Mouse (Mus musculus): ENCODE measurements around the gene Clybl.

Clybl gene

DNA sequence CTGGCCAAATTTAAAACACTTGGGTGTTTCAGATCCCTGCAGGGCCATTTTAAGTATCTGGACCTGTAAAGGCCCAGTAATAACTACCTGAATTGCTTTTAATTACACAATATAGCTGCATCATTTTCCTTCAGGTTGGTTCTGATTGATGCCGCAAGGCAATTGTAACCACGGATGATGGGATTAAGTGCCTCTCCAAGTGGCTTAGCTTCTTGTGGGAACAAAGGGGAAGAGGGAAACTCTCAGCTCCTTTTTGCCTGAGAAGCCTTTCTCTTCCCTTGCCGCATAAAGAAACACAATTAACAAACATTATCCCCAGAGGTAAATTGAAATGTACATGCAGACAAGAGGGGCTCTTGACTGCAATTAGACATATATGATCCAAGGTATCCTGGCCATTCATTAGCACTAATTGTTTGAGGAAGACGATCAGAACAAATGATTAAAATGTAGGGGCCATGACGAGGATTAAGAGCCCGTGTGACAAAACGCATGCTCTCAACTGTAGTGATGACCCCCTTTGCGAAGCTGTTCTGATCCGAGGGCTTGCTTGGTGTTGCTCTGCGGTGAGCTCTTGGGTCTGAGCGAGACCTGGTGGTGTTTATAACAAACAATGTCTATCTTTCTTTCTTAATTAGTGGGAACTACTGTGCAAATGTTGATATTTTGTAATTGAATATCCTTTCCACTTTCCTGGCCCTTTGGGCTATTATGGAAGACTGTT is 116.0 kb downstream of the Clybl start:
- no peak for DNase-seq (ENCODE audit: low read depth in 1 of 2, low spot score in 2 of 2)

DNA sequence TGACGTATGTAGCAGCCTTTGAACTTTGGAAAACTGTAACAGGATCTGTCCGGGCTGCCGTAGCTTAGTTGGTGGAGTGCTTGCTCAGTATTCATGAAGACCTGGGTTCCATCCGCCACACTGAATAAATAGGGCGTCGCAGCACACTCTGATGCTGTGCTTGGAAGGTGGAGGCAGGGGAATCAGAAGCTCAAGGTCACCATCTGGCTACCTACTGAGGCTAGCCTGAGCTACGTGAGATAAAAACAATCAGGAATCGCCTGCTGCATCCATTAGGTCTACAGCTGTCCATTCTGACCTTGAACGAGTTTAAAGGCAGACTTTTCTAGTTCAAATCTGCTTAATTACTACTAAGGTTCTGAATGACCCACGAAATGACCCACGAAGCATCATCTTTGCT is 118.8 kb downstream of the Clybl start:
- no peak for DNase-seq (ENCODE audit: low read depth in 1 of 2, low spot score in 2 of 2)

DNA sequence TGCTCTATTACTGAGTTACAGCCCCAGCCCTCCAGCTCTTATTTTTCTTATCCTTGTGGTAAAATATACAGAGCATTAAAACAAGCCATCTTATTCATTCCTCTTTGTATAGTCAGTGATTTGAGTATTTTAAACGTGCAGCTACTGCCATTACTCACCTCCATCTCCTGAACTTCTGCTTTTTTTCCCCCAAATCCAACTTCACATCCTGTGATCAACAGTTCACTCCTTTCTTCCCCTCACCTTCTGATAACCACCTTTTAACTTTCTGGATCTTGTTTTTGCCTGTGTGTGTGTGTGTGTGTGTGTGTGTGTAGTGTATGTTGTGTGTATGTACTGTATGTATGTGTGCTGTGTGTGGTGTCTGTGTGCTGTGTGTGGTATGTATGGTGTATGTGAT is 122.3 kb downstream of the Clybl start:
- DNase-seq (ENCODE audit: low read depth in 1 of 2, low spot score in 2 of 2) = no peak

DNA sequence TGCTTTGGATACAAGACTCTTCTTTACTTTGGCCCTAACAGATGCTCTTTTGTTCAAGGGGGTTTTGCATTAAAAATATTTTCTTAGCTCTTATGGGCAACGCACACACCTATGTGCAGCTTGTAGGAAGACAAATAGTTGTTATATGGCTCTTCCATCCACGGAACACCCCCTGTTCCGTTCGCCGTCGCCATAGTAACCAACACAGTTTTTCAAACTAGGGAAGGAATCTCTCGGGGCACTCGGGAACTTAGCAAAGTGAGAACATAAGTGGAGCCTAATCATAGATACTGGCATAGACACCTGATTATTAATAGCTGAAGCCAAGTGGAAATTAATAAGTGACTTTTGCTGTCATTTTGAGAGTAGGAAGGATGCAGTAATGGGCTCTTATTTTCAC is 123.6 kb downstream of the Clybl start:
- DNase-seq (ENCODE audit: low read depth in 1 of 2, low spot score in 2 of 2) = no peak

DNA sequence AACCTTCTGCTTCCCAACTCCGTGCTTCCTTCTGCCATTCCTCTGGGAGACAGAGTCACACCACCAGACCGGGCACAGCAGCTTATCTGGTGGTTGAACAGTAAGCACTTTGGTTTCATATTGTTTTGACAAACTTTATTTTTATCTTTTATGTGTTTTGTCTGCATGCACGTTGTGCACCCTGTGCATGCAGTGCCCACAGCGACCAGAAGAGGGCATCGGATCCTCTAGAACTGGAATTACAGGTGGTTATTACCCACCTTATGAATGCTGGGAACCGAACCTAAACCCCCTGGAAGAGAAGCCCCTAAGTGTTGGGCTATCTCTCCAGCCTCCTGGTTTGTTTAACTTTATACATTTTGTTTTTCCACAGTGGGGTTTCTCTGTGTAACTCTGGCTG is 130.9 kb downstream of the Clybl start:
- DNase-seq (ENCODE audit: low read depth in 1 of 2, low spot score in 2 of 2) = no peak

DNA sequence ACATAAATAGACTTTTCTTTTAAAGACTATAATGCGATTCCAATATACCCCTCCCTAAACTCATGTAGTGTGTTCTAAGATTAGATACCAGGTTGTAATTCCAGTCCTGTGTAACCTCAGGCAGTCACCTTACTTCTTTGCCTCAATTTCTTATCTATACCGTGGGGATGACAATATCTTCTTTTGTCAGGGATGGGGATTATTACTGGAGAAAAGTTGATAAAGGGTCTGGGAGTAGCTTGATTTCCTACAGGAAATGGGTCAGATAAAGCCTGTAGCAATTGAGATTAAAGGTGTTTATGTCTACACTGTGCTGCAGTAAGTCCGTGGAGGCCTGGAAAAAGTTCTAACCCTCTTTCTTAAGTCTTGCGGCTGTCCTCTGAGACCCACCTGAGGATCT is 131.8 kb downstream of the Clybl start:
- DNase-seq (ENCODE audit: low read depth in 1 of 2, low spot score in 2 of 2) = no peak

DNA sequence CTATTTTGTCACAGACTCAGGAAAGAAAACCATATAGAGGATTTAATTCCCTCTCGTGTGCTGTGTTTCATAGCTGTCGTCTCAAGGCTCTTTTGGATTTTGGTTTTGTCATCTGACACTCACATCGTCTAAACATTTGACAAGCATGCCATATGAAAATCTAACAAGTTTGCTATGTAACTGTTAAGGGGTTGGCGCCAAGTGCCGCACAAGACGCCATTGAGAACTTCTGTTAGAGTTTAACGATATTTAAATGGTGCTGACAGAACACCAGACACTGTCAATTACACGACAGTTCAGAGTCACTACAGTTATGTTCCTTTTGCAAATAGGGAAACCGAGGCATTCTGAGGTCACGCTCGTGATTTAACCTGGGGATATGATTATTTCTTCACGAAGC is 134.2 kb downstream of the Clybl start:
- no peak for DNase-seq (ENCODE audit: low read depth in 1 of 2, low spot score in 2 of 2)

DNA sequence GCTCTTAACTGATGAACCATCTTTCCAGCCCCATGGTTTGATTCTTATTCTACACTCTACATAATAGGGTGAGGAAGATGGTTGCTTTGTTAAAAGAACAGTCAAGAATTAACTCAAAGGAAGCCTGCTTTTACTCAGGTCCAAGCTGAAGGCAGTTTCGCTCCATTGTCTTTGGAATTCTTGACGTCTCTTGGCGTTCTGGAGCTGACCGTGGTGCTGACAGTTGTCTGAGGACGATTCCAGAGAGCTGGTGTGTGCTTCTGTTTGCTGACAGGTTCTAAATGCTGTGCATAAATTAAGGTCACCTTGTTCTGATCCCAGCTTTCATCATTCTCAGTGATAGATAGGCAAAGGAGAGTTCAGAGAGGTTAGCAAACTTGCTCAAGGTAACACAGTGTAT is 140.6 kb downstream of the Clybl start:
- DNase-seq (ENCODE audit: low read depth in 1 of 2, low spot score in 2 of 2) = no peak

DNA sequence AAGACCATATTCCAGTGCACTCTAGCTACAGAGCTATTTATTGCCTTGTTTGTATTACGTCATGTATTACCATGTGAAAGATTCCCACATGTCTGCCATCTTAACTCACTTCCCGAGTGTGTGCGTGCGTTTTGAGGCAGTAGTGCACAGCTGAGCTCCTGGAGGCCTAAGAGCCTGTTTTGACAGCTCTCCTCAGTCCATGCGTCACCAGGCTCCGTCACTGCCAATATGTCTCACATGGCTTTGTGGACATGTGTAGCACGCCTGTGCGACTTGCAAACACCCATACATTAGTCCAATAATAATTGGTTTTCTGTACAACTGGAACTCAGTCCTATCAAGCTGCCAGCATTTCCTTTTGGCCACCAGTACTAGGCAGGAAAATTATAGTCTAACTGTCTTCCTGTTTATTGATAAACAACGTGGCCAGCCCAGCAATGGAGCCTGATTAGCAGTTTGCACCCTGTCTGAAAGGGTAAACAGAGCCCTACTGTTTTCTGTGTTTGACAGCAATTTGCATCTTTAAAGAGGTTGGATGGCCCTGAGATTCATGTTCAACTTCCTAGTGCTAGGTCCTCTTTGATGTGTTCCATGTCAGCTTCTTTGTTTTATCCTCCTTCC is 142.4 kb downstream of the Clybl start:
- DNase-seq (ENCODE audit: low read depth in 1 of 2, low spot score in 2 of 2) = no peak

DNA sequence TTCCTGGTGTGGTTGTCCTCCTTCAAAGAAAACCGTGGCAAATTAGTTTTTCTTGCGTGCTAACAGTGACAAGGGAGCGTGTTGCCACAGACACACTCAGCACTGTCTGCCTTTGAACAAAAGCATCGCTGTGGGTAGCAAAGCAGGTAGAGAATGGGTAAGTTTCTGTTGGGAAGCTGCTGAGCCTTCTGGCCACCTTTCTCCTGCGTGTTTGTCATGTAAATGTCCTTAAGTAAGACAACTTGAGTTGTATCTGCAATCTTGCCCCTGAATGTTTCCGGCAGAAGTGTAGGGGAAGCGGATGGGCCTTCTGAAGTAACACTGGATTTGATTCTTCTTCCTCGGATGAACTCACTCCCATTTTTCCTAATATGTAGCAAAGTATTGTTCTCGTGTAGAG is 148.6 kb downstream of the Clybl start:
- DNase-seq (ENCODE audit: low read depth in 1 of 2, low spot score in 2 of 2) = no peak

DNA sequence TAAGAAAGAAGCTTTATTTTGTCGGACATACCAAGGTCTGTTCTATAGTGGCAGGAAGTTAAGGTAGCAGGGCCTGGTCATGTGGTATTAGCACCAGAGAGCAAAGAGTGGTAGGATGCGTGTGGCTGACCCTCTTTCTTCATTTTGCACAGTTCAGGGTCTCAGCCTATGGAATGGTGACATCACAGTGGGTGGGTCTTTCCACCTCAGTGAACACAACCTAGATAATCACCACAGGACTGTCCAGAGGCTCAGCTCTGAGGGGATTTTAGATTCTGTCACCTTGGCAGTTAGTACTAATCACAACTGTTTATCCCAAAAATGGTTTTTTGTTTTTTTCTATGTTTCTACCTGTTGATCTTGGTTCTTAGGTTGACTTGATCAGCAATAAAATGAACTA is 149.2 kb downstream of the Clybl start:
- no peak for DNase-seq (ENCODE audit: low read depth in 1 of 2, low spot score in 2 of 2)

DNA sequence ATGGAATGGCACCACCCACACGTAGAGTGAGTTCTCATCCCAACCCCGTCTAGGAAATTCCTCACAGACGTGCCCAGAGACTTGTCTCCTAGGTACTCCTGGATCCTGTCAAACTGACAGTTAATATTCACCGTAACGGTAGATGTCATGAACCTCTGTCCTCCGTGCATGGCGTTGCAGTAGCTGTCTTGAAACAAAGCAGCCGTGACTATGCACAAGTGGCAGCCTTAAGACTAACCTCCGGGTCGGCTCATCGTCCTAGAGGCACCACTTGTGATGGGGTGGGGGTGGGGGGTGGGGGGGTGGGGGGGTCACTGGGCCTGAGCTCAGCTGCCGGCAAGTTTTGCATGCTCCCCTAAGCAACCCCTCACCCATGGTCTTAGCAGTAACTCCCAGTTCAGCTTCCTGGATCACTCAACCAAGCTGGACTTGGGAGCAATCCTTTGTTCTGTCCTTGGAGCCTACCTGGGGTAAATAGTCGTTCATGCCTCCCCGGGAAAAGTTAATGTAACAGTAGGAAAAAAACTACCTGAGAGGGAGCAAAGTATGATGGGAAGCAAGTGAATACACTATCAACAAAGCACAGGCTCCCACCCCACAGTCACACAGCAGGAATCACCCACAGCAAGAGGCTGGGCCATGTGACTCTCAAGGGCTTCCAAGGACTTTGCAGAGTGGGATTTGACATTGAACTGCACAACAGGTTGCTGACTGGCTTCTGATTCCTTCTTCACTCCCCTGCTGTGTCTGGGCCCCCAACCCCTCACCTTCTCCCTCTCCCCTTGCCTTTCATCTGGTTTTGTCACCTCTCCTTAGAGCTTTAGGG is 150.3 kb downstream of the Clybl start:
- no peak for DNase-seq (ENCODE audit: low read depth in 1 of 2, low spot score in 2 of 2)

DNA sequence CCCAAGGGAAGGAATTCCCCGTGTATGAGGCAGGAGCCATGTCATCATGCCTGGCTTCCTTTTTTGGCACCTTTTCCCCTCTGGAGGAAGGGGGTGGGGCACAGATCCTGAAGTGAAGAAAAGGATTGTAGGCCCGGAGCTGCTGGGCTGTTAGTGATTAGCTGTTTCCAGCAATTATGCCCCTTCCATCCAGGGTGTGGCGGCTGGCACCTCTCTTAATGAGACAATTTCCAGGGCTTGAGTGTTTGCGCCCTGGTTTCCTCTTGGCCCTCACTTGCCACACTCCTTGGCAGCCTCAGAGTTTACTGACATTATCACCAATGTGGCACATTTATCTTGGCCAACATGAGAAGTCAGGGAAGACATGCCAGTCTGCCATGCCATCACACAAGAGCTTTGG is 155.5 kb downstream of the Clybl start:
- DNase-seq (ENCODE audit: low read depth in 1 of 2, low spot score in 2 of 2) = no peak

DNA sequence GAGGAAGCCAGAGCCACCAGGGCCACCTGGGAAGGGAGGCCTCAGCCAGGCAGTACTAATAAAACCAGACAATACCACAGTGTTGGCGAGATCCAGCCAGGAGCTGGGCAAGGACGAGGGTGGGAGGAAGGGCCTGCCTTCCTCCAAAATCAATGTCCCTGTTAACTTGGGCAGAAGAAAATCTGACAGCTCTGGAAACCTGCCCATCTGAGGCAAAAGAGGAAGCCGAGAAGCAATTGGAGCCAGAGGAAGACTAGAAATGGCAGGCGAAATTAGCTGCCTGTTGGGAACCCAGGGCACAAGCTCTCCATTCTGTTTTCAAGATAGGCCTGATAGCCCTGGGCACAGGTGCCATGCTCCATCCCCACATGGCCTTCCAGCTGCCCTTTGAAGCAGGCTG is 157.3 kb downstream of the Clybl start:
- DNase-seq (ENCODE audit: low read depth in 1 of 2, low spot score in 2 of 2) = no peak

DNA sequence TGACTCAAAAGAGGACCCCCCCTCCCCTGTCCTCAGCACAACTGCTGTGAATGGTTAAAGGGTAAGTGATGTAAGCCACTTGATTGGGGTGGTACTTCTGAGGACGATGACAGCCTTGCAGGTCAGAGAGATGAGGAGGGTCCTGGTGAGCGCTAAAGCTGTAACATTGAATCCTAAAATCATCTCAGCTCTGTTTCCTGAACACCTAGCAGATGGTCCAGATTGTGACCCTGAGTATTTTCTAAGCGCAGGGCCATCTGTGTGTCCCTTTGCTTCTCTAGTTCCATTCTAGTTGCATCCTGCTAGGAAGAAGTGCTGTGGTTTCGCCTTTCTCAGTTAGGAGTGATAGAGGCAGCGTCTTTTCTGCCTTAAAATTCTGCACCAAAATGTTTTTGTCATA is 158.6 kb downstream of the Clybl start:
- DNase-seq (ENCODE audit: low read depth in 1 of 2, low spot score in 2 of 2) = no peak

DNA sequence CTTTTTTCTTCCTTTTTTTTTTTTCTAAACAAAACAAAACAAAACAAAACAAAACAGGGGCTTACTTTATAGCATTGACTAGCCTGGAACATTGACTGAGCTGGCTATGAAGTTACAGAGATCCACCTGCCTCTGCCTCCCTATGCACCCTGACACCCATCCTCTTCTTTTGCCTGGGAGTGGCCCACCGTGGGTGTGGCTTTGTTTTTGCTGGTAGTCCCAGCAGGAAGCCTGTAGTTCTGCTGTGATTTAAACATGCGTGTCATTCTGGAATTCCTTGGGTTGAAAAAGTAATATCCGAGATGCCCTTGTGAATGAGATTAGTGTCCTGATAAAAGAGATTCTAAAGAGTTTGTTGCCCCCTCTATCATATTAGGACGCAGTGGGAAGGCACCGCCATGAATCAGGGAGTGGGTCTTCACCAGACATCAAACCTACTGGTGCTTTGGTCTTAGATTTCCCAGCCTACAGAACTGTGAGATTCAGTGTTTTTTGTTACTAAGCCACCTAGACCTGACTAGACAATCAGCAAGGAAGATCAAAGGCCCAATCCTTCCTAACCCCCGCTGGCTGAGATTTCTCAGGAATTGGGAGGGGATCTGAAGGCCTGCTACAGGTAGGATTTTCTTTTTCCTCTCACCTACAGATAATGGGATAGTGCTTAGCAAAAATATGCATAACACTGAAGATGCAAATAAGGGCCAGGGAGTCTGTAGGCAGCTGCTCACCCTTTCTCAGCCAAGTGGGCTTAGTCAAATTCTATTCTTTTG is 160.3 kb downstream of the Clybl start:
- no peak for DNase-seq (ENCODE audit: low read depth in 1 of 2, low spot score in 2 of 2)

DNA sequence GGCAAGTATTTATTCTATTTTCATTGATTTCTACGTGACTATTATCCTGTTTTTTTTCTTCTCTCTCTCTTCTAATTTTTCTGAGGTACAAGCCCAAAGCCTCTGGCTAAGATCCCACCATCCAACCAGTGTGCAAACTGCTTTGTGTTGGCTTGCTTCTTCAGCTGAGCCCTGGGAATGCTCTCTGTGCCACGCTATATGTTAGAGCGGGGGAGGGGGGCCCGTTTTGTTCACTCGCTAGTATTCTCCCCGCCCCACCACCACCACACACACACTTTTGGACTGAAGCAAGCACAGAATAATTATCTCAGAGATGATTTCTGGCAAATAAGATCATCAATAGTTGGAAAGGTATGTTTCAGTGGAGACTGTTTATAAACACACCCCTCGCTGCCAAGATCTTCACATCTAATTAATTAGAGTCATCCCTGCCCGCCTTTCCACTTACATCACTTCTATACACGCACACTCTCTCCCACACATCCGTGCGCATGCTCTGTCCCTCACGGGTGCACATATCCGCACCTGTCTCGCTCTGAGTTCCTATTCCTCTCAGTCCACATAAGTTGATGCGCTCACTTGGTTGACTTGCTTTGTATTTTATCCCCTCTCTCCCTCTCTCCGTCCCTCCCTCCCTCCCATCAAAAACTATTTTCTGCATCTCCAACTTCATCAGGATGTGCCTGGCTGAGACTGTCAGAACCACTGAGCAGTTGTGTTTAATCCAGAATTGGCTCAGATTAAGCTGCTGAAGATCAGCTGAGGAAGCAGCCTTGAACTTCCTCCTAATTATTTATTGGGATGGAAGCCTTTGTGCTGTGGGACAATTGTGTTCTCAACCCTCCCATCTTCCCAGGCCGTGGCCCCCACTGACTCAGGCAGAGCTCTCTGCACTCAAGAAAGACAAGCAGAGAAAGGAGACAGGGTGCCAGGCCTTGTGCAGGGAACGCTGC is 163.0 kb downstream of the Clybl start:
- no peak for DNase-seq (ENCODE audit: low read depth in 1 of 2, low spot score in 2 of 2)

DNA sequence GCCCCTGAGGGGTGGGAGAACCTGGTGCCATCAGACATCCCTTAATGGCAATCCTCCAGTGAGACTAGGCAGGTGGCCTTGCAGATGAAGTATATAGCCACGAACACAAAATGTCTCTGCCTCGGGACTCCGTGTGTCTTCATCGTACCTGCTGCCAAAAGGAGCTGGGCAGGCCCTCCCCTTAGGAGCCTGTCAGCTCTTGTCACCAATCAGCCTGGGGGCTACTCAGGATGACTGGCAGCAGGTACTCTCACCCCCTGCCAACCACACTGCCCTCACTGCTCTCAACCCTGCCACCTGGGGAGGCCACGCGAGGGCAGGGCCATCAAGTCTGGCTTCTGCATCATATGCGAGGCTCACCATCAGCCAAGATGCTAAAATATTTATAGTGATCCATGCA is 166.6 kb downstream of the Clybl start:
- DNase-seq (ENCODE audit: low read depth in 1 of 2, low spot score in 2 of 2) = no peak

DNA sequence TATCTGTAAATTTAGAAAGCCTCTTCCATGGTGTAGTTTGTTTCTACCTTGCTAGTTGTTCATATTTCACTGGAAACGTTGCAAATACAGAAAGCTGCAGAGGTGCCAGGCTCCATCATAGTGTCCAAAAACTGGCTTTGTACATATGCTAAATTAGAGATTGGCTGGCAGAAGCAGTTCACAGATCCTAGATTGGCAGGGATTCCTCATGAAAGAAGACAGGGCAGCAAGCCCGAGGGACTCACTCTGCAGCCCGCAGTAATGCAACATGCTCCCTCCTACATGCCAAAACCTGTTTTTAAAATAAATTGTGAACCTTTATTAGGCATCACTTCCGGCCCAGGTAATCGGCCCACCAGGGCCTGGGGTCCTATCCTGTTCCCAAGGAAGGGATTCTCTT is 167.8 kb downstream of the Clybl start:
- no peak for DNase-seq (ENCODE audit: low read depth in 1 of 2, low spot score in 2 of 2)

DNA sequence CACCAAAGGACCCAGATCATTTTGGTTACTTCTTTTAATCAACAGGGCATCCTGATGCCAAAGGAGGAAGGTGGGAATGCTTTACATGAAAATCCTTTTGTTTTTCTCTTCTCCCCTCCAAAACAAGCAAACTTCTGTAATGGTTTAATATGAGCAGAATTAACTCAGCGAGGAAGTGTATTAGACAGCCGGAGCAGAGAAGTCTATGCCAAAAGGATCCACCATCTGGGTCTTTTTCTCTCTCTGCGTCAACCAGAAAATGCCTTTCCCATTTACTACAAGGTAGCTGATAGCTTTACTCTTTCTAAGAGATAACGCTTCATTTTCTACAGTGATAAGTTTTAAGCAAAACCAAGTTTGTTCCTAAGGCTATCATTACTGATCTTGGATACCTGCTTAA is 168.3 kb downstream of the Clybl start:
- no peak for DNase-seq (ENCODE audit: low read depth in 1 of 2, low spot score in 2 of 2)

DNA sequence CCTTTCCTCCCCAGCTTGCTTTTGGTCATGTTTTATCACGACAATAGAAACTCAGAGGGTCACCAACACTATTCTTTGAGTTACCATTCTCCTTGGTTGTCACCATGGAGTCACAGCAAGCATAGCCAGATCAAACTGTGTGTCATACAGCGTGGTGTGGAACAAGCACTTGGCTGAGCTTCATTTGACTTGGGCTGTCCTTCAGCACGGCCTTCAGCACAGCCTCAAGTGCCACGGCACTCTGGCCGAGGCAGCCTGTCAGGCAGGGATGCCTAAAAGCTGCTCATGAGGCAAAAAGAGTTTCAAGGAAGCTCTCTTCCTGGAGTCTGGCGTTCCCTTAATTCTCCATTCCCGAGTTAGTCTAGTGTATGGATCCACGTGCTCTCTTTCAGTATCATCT is 169.3 kb downstream of the Clybl start:
- DNase-seq (ENCODE audit: low read depth in 1 of 2, low spot score in 2 of 2) = no peak

Measured in monocyte, adult 2 months (primary cell).